Mouse (Mus musculus) cerebellum, adult (tissue): Measurements from ENCODE around the gene Gm20388.
A peak's percentile ranks its signal among the peaks of the same experiment; 100 is the strongest.
"Not testable (repeated sequence)": the region's sequence is repeated elsewhere in the genome, so short reads cannot be mapped to it uniquely, and the experiment has no call there.

ENCODE experiments used
- ATAC-seq: cut with Nextera tagmentation; 2 replicates; pipeline ENCODE4 v1.9.2; 2017; ENCODE audit warnings: mild to moderate bottlenecking, moderate library complexity, mixed read lengths; ENCODE audit not compliant: insufficient number of reproducible peaks, low FRiP score, low TSS enrichment

The Gm20388 gene

DNA sequence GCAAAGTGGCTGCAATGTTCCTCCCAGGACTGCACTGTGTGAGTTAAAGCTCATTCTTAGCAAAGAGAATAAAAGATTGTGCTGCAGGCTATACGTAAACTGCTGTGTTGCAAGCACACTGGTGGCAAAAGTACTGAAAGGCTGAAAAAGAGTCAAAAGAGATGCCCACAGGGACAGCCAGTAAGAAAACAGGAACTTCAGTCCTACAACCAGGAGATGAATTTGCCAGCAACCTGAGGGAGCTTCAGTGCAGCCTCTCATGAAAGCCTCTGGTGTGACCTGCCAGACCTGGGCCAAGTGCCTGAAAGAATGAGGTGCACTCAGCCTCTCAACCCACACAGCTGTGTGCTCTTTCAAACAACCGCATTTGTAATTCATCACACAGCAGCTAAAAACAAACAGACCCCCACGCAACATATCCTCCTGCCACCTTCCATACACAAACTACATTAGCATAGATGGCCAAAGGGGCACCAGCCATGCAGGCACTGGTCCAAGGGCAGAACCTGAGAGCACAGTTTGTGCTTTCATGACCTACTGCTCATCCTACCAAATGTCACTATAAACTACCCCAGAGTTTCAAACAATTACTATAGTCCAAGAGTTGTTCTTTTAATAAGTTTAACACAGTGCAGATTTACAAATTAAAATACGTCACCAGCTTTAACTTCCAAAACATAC lies 3108.0 kb downstream of the Gm20388 start:
- ATAC-seq = no peak

DNA sequence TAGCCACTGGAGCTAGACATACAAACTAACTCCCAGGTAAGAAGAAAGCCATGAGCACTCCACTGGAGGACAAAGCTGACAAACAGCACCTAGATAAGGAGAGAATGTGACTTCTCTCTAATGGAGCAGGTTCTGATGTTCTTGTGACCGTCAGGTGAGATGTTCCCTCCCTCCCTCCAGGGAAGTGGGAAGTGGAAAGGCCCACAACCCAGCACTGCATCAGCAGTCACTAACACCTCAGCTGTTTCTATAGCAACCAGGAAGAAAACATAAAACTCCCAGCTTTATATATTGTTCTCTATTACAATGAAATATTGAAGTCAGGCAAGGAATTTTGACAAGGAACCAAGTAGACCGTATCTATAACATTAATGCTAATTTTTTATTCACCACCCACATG lies 3109.4 kb downstream of the Gm20388 start:
- ATAC-seq = no peak

DNA sequence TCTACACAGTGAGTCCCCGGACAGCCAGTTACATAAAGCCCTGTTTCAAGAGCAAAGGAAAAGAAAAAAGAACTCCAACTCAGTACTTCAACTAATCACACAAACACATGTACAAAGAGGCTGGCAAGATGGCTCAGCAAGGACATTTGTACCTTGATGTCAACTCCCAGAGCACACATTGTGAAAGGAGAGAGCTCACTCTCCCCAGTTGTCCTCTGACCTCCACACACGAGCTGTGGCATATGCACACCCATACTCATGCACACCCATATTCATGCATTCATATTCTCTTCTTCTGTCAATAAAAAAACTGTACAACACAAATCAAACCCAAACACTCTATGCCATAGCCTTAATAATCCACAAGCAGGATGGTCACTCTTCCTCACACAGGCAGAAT lies 3110.2 kb downstream of the Gm20388 start:
- ATAC-seq = no peak

DNA sequence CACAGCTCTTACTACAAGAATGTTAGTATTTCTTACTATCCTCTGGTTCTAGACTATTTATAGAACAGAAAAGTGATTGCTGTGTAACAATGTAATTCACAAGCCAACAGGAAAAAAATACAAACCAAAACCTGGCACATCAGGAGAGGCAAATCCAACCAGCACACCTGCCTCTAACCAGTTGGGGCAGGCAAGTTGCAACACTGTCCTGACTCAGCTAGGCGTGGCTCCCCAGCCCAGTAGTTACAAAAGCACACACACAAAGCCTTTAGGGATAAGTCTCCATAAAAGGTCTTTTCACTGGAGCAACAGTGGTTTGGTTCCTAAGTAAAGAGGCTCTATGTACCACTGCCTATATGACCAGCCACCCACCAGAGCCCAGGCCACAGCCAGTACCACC lies 3110.6 kb downstream of the Gm20388 start:
- ATAC-seq = no peak

DNA sequence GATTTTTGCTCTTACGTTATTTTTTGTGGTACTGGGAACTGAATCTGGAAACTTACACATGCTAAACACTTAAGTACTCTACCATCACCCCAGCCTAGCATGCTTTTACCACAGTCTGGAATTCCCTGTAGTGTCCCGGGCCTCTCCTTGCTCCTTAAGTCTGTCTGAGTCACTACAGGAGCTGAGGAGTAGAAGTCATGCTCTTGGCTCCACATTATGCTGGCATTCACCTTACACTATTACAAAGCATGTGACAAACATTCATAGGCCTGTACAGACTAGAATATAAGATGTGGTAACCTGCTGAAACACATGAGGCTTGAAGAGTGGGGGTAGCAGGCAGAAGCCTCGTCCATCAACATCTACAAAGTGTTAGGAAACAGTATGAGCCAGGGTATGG lies 3112.1 kb downstream of the Gm20388 start:
- no peak for ATAC-seq

DNA sequence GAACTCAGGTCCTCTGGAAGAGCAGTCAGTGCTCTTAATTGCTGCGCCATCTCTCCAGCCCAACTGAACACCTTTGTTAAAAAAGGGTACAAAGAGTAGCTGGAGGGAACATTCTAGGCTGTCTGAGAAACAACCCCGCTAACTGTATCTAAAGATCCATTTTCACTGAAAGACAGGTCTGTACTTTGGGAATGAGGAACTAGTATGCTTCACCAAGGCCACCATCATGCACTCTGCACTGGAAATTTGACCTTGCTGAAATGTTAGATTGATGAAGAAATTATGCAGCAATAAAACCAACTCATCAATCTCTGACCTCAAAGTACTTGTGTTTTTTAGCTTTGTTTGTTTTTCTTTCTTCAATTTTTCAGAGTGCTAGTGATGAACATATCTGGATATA lies 3113.6 kb downstream of the Gm20388 start:
- ATAC-seq = no peak

DNA sequence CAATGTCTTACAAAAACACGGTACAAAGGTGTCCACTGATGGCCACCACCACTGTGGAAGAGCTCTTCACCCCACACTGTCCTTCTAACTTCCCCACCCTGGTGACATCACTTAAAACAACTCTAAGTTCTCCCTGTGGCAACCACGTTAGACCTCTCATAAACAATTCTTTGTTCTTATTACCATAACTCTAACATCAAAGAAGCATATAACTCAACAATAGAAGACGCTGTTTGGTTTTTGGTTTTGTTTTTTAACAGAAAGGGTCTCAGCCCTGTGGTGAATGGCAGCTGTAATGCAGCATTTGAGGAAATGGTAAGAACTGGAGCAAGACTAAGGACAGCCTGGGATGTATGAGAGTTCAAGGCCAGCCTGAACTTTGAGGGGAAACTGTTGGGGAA lies 3115.3 kb downstream of the Gm20388 start:
- no peak for ATAC-seq

DNA sequence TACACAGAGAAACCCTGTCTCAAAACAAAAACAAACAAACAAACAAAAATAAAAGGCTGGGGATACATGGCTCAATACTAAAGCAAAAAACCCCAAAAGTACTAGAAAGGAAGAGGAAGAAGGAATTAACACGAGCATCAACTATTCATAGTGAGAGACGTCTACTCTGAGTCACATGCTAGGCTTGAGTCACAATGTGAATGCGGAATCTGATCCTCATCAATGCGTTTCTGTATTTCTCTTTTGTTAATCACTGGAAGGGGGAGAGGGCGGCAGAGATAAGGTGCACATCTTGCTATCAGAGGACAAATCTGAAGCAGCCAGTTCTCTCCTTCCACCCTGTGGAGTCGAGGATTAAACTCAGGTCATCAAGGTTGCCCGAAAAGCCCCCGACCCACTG lies 3117.1 kb downstream of the Gm20388 start:
- ATAC-seq = no peak

DNA sequence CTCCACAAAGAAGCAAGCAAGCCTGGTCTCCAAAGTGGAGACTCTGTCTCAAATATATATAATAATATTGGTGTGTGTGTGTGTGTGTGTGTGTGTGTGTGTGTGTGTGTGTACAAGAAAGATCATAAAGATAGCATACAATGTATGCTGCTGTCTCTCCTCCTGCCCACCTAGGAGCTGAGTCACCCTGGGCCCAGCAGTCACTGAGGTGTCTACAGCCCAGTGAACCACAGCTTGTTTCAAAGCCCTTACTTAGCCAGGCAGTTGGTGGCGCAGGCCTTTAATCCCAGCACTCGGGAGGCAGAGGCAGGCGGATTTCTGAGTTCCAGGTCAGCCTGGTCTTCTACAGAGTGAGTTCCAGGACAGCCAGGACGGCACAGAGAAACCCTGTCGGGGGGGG lies 3119.4 kb downstream of the Gm20388 start:
- ATAC-seq = not testable (repeated sequence)

DNA sequence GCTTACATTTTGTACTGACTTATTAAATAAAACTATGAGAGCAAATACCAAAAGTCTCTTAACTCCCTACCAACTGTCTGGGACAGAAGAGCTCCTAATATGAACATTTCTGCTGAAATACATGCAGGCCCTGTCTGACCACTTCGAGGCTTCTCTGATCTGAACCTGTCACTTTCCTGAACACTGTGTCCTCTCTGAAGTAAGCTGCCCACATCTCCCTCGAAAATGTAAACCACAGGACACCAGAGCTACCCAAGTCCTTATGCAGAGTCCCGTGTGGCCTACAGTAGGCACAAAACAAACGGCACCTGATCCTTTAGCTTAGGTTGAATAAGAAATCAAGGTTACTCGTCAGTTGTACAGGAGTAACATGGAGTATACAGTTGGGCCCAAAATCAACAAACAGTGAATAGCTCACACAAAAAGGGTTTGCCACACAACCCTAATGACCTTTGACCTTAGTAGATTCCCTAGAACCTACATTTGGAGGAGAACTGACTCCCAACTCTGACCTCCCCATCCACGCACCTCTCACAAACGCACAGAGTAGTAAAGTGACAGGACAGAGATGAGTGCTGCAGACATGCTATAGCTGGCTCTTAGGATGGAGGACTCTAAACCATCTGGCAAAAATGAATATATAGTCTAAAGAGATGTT lies 3120.8 kb downstream of the Gm20388 start:
- no peak for ATAC-seq

DNA sequence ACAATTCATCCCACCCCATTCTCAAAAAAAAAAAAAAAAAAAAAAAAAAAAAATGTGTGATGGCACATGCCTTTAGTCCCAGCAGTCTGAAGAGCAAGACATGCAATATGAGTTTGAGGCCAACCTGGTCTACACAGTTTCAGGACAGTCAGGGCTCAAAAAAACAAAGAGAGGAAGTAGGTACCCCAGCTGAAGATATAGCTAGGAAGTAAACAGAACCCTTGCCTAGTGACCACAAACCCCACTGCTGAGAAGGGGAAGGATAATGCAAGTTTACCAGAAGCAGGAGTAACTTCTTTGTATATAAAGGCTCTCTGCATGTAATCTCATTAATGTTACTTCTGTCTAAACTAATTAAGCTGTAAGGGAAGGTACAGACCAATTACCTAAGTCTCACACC lies 3122.1 kb downstream of the Gm20388 start:
- ATAC-seq = no peak

DNA sequence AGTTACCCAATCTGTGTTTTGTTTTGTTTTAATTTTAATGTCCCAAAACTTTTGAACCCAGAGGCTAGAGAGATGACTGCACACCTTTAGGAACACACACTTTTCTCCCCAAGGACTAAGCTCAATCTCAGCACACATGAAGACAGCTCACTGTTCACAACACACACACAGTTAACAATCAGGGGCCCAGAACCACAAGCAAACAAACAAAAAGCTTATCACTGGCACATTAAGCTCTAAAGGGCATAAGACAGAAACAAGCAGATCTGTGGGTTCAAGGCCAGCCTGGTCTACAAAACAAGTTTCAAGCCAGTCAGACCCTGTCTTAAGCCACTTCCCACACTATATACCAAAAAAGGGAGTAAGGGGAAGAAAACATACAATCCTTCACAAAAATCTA lies 3122.8 kb downstream of the Gm20388 start:
- no peak for ATAC-seq

DNA sequence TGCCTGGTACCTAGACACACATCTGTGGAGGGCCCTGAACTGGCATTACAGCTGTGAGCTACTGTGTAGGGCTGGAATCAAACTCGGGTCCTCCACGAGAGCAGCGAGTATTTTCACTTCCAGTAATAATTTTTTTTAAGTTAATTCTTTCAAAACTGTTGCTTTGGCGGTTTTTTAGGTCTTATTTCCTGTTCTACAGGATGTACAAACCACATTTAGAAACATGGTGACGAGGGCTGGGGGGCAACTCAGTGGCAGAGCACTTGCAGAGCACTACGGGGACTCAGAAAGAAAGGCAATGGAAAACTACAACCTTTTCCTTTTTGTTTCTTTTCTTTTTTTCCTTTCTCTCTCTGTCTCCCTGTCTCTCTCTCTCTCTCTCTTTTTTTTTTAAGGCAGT lies 3123.5 kb downstream of the Gm20388 start:
- no peak for ATAC-seq

DNA sequence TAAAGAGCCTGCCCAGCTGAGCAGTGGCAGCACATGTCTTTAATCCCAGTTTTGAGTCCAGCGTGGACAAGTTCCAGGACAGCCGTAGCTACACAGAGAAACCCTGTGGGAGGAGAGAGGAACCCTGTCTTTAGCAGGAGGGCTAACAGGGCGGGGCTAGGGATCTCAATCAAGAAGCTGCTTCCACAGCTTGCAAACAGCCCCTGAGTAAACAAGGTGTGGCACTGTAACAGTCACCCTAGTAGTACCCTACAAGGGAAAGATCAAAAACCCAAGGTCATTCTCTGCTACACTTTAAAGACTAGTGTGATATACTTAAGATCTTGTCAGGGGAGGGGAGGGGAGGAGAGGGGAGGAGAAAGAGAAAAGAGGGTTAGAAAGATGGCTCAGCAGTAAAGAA lies 3126.3 kb downstream of the Gm20388 start:
- ATAC-seq = no peak

DNA sequence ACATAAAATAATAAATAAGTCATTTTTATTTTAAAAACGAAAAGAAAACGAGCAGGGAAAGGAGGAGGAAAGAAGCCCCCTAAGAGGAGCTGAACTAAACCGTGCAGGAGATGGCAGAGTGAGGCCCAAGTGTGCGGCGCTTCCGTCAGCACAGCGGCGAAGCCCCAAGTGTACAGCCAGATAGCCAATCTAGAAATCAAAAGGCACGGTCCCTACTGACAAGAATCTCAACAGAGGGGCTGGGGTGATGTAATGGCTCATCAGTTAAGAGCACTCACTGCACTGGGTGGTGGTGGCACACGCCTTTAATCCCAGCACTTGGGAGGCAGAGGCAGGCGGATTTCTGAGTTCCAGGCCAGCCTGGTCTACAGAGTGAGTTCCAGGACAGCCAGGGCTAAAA lies 3126.8 kb downstream of the Gm20388 start:
- no peak for ATAC-seq

DNA sequence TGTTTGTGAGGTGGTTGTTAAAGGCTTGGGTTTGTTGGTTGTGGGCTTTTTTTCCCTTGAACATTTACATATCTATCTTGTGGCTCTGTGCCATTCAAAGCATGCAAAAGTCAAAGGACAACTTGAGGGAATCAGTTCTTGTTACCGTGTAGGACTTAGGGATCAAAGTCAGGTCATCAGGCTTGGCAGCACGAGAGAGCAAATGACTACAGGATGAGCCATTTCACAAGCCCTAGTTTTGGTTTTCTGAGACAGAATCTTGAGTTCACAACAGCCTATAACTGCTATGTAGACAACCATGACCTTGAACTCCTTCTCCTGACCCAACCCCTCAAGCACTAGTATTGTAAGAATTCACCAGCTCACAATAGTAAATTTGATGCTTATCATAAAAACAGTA lies 3127.7 kb downstream of the Gm20388 start:
- no peak for ATAC-seq

DNA sequence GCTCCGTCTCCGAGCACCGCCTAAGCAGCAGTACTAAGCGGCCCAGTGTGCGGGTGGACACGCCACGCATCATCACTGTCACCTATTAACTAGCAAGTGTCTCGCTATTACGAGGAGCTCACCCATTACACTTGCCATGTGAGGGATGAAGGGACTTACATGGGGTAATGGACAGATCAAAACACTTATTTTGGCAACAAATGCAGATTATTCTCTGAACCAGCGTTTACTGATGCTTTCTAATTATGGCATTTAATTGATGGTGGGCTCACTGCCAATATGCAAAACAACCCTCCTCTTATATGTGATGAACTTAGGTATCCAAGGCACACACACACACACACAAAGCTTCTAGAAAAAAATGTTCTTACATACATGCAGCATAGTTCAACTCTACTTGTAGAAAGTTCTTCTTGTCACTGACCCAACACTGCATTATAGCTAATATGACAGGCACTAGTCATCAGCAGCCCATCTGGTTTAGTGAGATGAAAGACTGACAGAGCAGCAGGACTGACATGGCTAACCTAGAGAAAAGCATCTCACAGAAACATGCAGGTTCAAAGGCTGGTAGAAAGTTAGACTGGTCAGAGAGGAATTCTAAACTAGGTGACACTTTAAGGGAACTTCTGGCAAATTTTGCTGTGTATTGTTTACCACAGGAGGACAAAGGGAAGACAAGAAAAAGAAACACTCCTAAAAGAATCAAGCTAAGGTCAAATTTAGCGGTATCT lies 3128.9 kb downstream of the Gm20388 start:
- ATAC-seq = no peak

DNA sequence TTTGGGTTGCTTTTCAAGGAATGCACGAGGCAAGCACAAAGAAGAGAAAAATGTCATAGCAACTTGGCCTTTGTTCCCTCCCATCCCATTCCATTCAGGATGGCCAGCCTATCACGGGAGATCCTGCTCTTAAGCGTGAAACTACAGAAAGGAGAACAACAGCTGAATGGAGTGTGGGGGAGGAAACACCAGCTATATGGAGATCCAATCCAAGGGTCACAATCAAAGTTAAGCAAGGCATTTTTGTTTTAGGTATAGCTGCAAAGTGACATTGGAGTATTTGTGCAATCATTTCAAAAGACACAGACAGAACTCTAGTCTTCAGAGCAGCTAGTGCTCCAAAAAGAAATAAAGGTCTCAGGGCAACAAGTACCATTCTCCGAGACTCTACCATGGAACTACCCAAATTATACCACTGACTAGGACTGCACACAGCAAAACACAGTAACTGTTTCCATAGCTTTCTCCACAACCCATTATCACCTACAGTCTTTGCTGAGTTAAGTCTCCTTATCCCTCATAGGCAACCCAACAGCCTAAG lies 3129.5 kb downstream of the Gm20388 start:
- no peak for ATAC-seq

DNA sequence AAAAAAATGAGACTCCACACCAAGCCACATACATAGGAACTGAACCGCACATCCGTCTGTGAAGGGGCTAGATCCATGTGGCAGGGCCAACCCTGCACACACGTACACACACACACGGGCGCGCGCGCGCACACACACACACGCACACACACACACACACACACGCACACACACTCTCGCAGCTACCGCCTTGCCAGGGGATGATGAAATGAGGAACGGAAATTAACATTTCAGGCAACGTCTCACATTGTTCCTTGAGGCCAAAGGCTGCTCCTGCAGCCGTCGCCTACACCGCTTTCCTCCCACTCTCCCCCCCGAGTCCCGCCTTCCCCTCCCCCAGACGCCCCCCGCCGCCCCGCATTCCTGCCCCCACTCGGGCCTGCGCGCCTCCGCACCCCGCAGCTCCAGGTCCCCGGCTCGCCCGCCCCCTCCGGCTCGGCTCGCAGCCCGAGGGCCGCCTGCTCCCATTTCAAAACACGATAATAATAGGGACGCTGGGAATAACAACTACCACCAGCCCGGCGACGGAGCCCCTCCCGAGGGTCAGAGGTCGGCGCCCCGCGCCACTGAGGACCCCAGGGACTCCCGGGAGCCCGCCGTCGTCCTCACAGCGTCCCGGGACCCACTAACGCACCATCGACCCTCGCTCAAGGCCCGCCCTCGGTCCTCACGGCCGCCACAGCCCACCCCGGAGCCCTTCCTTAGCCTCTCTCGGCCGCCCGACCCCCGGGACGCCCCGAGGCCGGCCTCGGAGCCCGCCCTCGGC lies 3130.6 kb downstream of the Gm20388 start:
- ATAC-seq = peak; percentile 32; the same call in 1 of the 2 replicates

DNA sequence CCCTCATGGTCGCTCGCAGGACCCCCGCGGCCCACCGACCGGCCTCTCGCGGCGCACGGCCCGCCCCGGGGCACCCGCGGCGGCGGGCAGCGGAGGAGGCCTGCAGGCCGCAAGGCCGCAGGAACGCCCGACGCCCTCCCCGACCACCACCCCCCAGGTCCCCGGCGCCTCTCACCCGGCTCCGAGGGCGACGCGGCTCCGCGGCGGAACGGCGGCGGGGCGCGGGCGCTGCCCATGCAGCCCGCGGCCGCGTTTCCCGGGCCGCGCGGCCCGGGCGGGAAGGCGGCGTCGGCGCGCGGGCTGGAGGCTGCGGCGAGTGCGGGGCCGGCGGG lies 3131.1 kb downstream of the Gm20388 start:
- ATAC-seq = peak; percentile 19; the same call in 1 of the 2 replicates
